Mouse (Mus musculus) MEL (cell line): ENCODE data around the gene Rmnd5b. TPM values are rescaled to one million over a fixed set of nuclear protein-coding genes. Genes with fewer than 3 reads are reported as not detected.

ENCODE experiments used
- DNase-seq: peaks from one replicate; pipeline ENCODE4 v3.0.0; 2011; ENCODE audit warnings: low read depth, low spot score
- H3K27ac ChIP-seq: 2 replicates; pipeline ENCODE4 v1.5.1; 2012; ENCODE audit warnings: low read depth, mild to moderate bottlenecking, control low read depth, low read length, moderate library complexity; ENCODE audit not compliant: control insufficient read depth
- H3K27me3 ChIP-seq, 2 experiments: fragments of 150-350 bp in 1 of 2; sonication (generic) in 1 of 2; 2 replicates each; pipeline ENCODE4 v1.6.1; 2012; ENCODE audit warnings: low read length in 2 of 2, mild to moderate bottlenecking in 2 of 2, improper control_type of control experiment in 1 of 2, moderate library complexity in 1 of 2; ENCODE audit not compliant: insufficient read depth in 2 of 2, control insufficient read depth in 1 of 2
- H3K36me3 ChIP-seq, 2 experiments: 2 replicates each; pipeline ENCODE4 v1.6.1; 2012 to 2014; ENCODE audit warnings: low read length in 2 of 2, improper control_type of control experiment in 1 of 2, inconsistent platforms in 1 of 2, mild to moderate bottlenecking in 1 of 2; ENCODE audit not compliant: insufficient read depth in 2 of 2, control insufficient read depth in 1 of 2
- H3K4me1 ChIP-seq, 2 experiments: fragments of 150-350 bp in 1 of 2; sonication (generic) in 1 of 2; 2 replicates each; pipeline ENCODE4 v1.6.1; 2012; ENCODE audit warnings: low read length in 2 of 2, improper control_type of control experiment in 1 of 2, mild to moderate bottlenecking in 1 of 2; ENCODE audit not compliant: insufficient read depth in 2 of 2, control insufficient read depth in 1 of 2
- H3K4me3 ChIP-seq, 2 experiments: fragments of 150-350 bp in 1 of 2; sonication (generic) in 1 of 2; 2 replicates each; pipeline ENCODE4 v1.5.1; 2012; ENCODE audit warnings: low read depth in 2 of 2, low read length in 2 of 2, mild to moderate bottlenecking in 2 of 2, moderate library complexity in 2 of 2, control low read depth in 1 of 2, improper control_type of control experiment in 1 of 2; ENCODE audit not compliant: control insufficient read depth in 1 of 2, insufficient read depth in 1 of 2
- H3K79me2 ChIP-seq: 2 replicates; pipeline ENCODE4 v1.6.1; 2012; ENCODE audit warnings: mild to moderate bottlenecking, low read length, moderate library complexity; ENCODE audit not compliant: control insufficient read depth, poor library complexity, insufficient read depth
- H3K9ac ChIP-seq: 2 replicates; pipeline ENCODE4 v1.6.1; 2012; ENCODE audit warnings: low read depth, mild to moderate bottlenecking, control low read depth, low read length, moderate library complexity; ENCODE audit not compliant: control insufficient read depth, poor library complexity, severe bottlenecking
- H3K9me3 ChIP-seq: fragments of 150-350 bp; sonication (generic); replicated peaks from 2 replicates; pipeline ENCODE4 v1.6.1; 2012; ENCODE audit warnings: mild to moderate bottlenecking, low read length, improper control_type of control experiment, moderate library complexity; ENCODE audit not compliant: insufficient read depth
- BHLHE40 ChIP-seq: IDR thresholded peaks from 2 replicates; pipeline ENCODE4 v1.6.1; 2012; ENCODE audit warnings: low read depth, mild to moderate bottlenecking, inconsistent platforms, low read length, improper control_type of control experiment, borderline replicate concordance
- CHD2 ChIP-seq: IDR thresholded peaks from 2 replicates; pipeline ENCODE4 v1.6.1; 2011; ENCODE audit warnings: low read length, improper control_type of control experiment
- CTCF ChIP-seq, 3 experiments: IDR thresholded peaks in 2 of 3; conservative IDR thresholded peaks in 1 of 3; 2 replicates each; pipeline ENCODE4 v1.5.1; 2011 to 2012; ENCODE audit warnings: low read length in 3 of 3, low read depth in 2 of 3, mild to moderate bottlenecking in 2 of 3, improper control_type of control experiment in 1 of 3, inconsistent platforms in 1 of 3, mixed read lengths in 1 of 3, moderate library complexity in 1 of 3; ENCODE audit not compliant: control insufficient read depth in 1 of 3, insufficient read depth in 1 of 3, poor library complexity in 1 of 3, severe bottlenecking in 1 of 3
- E2F4 ChIP-seq: IDR thresholded peaks from 2 replicates; pipeline ENCODE4 v1.6.1; 2011; ENCODE audit warnings: low read depth, low read length, improper control_type of control experiment, borderline replicate concordance
- EP300 ChIP-seq, 2 experiments: IDR thresholded peaks; 2 replicates each; pipeline ENCODE4 v1.6.1; 2011; ENCODE audit warnings: improper control_type of control experiment in 2 of 2, low read length in 2 of 2, low read depth in 1 of 2, mild to moderate bottlenecking in 1 of 2
- ETS1 ChIP-seq: IDR thresholded peaks from 2 replicates; pipeline ENCODE4 v1.6.1; 2012; ENCODE audit warnings: low read depth, mild to moderate bottlenecking, inconsistent platforms, low read length, improper control_type of control experiment, moderate library complexity
- GATA1 ChIP-seq: IDR thresholded peaks from 2 replicates; pipeline ENCODE4 v1.6.1; 2011; ENCODE audit warnings: low read depth, low read length, improper control_type of control experiment
- MAFK ChIP-seq: IDR thresholded peaks from 2 replicates; pipeline ENCODE4 v1.6.1; 2011; ENCODE audit warnings: low read depth, mild to moderate bottlenecking, low read length, improper control_type of control experiment, borderline replicate concordance
- MAX ChIP-seq: IDR thresholded peaks from 2 replicates; pipeline ENCODE4 v1.6.1; 2011; ENCODE audit warnings: low read length, improper control_type of control experiment
- MAZ ChIP-seq: IDR thresholded peaks from 2 replicates; pipeline ENCODE4 v1.6.1; 2012; ENCODE audit warnings: low read depth, mild to moderate bottlenecking, inconsistent platforms, low read length, improper control_type of control experiment
- MXI1 ChIP-seq: IDR thresholded peaks from 2 replicates; pipeline ENCODE4 v1.6.1; 2011; ENCODE audit warnings: mild to moderate bottlenecking, low read depth, low read length, improper control_type of control experiment
- MYB ChIP-seq: IDR thresholded peaks from 2 replicates; pipeline ENCODE4 v1.6.1; 2011; ENCODE audit warnings: mild to moderate bottlenecking, low read depth, low read length, improper control_type of control experiment
- MYC ChIP-seq: IDR thresholded peaks from 2 replicates; pipeline ENCODE4 v1.6.1; 2011; ENCODE audit warnings: low read depth, mild to moderate bottlenecking, low read length, improper control_type of control experiment, moderate library complexity
- NELFE ChIP-seq: IDR thresholded peaks from 2 replicates; pipeline ENCODE4 v1.6.1; 2011; ENCODE audit warnings: low read depth, low read length, improper control_type of control experiment
- POLR2A ChIP-seq, 2 experiments: IDR thresholded peaks; 2 replicates each; pipeline ENCODE4 v1.6.1; 2011 to 2012; ENCODE audit warnings: low read length in 2 of 2, mild to moderate bottlenecking in 2 of 2, control low read depth in 1 of 2, improper control_type of control experiment in 1 of 2, low read depth in 1 of 2, moderate library complexity in 1 of 2; ENCODE audit not compliant: control insufficient read depth in 1 of 2, insufficient read depth in 1 of 2, poor library complexity in 1 of 2
- POLR2AphosphoS2 ChIP-seq: IDR thresholded peaks from 2 replicates; pipeline ENCODE4 v1.6.1; 2011; ENCODE audit warnings: low read length, improper control_type of control experiment
- POLR2AphosphoS5 ChIP-seq: IDR thresholded peaks from 2 replicates; pipeline ENCODE4 v1.6.1; 2012; ENCODE audit warnings: low read depth, borderline replicate concordance, mild to moderate bottlenecking, inconsistent platforms, low read length, moderate library complexity, mixed read lengths
- SIN3A ChIP-seq: IDR thresholded peaks from 2 replicates; pipeline ENCODE4 v1.6.1; 2012; ENCODE audit warnings: low read length, improper control_type of control experiment, inconsistent platforms
- TAL1 ChIP-seq: IDR thresholded peaks from 2 replicates; pipeline ENCODE4 v1.6.1; 2012; ENCODE audit warnings: mild to moderate bottlenecking, inconsistent platforms, low read length, moderate library complexity, mixed read lengths
- TCF12 ChIP-seq: IDR thresholded peaks from 2 replicates; pipeline ENCODE4 v1.6.1; 2014; ENCODE audit warnings: low read depth, mild to moderate bottlenecking, inconsistent platforms, low read length, improper control_type of control experiment, moderate library complexity
- UBTF ChIP-seq: IDR thresholded peaks from 2 replicates; pipeline ENCODE4 v1.6.1; 2012; ENCODE audit warnings: low read depth, mild to moderate bottlenecking, inconsistent platforms, low read length, improper control_type of control experiment, moderate library complexity, borderline replicate concordance; ENCODE audit not compliant: insufficient read depth
- USF2 ChIP-seq, 2 experiments: IDR thresholded peaks; 2 replicates each; pipeline ENCODE4 v1.6.1; 2011 to 2012; ENCODE audit warnings: improper control_type of control experiment in 2 of 2, low read length in 2 of 2, borderline replicate concordance in 1 of 2, inconsistent platforms in 1 of 2, low read depth in 1 of 2, mild to moderate bottlenecking in 1 of 2; ENCODE audit not compliant: insufficient read depth in 1 of 2
- polyA plus RNA-seq, 2 experiments: library from polyadenylated mRNA; stranded (reverse) in 1 of 2; unstranded in 1 of 2; fragments of >175 nt in 1 of 2; fragments of >200 nt in 1 of 2; gene quantifications; 2 replicates each; pipeline versions ENCODE4 v1.2.1 to v1.2.4; 2012; ENCODE audit warnings: low replicate concordance in 2 of 2, low read depth in 1 of 2; ENCODE audit not compliant: insufficient read length in 2 of 2, insufficient read depth in 1 of 2, missing spikeins in 1 of 2
- total RNA-seq: library from RNA; depleted of rRNA; stranded (reverse); fragments of 300-350 nt; gene quantifications from 2 replicates; pipeline ENCODE4 v1.2.3, GENCODE M21; 2012

Rmnd5b gene
- total and polyA plus RNA-seq, 3 experiments = 52.5 to 63.0 TPM; not detected in 1

- TF ChIP-seq TAL1 (0 out of 2 replicates have a peak, but pooled peaks have one; percentile 4), CHD2 (no peak), BHLHE40 (no peak), TCF12 (0 out of 2 replicates have a peak, but pooled peaks have one; percentile 5), MYC (no peak)
- H3K36me3 ChIP-seq = peaks cover 11 to 44% of the 10 kb centered on the region in 2 experiments
- H3K4me1 ChIP-seq = peaks cover 7 to 44% of the 10 kb centered on the region in 2 experiments; a peak in 3 of 4 replicates
Measured at GRCm38 (mm10) chr11:51627907-51628306, 7.8 kb downstream of the Rmnd5b start.

GRCm38 (mm10) chr11:51627425-51627824 lies 8.3 kb downstream of the Rmnd5b start:
- Histone ChIP-seq H3K4me1 (peaks cover 7 to 42% of the 10 kb centered on the region in 2 experiments; a peak in 3 of 4 replicates), H3K36me3 (peaks cover 16 to 46% of the 10 kb centered on the region in 2 experiments), H3K27ac (no peak overlapping the region), H3K9me3 (no peaks in the 10 kb centered on the region), H3K9ac (no peak overlapping the region), H3K79me2 (peaks cover 17% of the 10 kb centered on the region), H3K4me3 (no peak overlapping the region), H3K27me3 (no peaks in the 10 kb centered on the region)
- no peak for DNase-seq
- TF ChIP-seq ETS1 (no peak), MYC (no peak)

More at GRCm38 (mm10) chr11:51627907-51628306, 7.8 kb downstream of the Rmnd5b start:
- no peak overlapping the region for H3K9ac ChIP-seq
- peaks cover 18% of the 10 kb centered on the region; the same call in 1 of the 2 replicates for H3K79me2 ChIP-seq
- no peak for DNase-seq
- no peak overlapping the region for H3K27ac ChIP-seq
- H3K4me3 ChIP-seq = no peak overlapping the region
- H3K9me3 ChIP-seq = no peaks in the 10 kb centered on the region
- no peaks in the 10 kb centered on the region for H3K27me3 ChIP-seq

GRCm38 (mm10) chr11:51625187-51625820 lies 10.4 kb downstream of the Rmnd5b start:
- DNase-seq = peak; percentile 97
- peak overlapping the region; percentile 66 for H3K27ac ChIP-seq
- TF ChIP-seq POLR2AphosphoS5 (0 out of 2 replicates have a peak, but pooled peaks have one; percentile 83), CTCF (IDR thresholded peaks at IDR 0.05 in 2 of 3, conservative IDR thresholded peaks at IDR 0.05 in 1 of 3; ENCODE audit: control insufficient read depth in 1 of 3, insufficient read depth in 1 of 3, low read depth in 2 of 3, low read length in 3 of 3, poor library complexity in 1 of 3, severe bottlenecking in 1 of 3) (no peak), E2F4 (no peak), EP300 (IDR thresholded peaks at IDR 0.05; ENCODE audit: low read depth in 1 of 2, low read length in 2 of 2) (peak; percentile 58 to 71), ETS1 (peak; percentile 78), NELFE (peak; percentile 9; the same call in 1 of the 2 replicates), TAL1 (no peak), UBTF (peak; percentile 99), BHLHE40 (peak; percentile 35; the same call in 1 of the 2 replicates), TCF12 (0 out of 2 replicates have a peak, but pooled peaks have one; percentile 35), MYC (peak; percentile 78; the same call in 1 of the 2 replicates), GATA1 (peak; percentile 83), SIN3A (peak; percentile 90), POLR2AphosphoS2 (peak; percentile 97), MAX (0 out of 2 replicates have a peak, but pooled peaks have one; percentile 29), USF2 (IDR thresholded peaks at IDR 0.05; ENCODE audit: borderline replicate concordance in 1 of 2, insufficient read depth in 1 of 2, low read depth in 1 of 2, low read length in 2 of 2) (no peak), MAZ (0 out of 2 replicates have a peak, but pooled peaks have one; percentile 59), POLR2A (IDR thresholded peaks at IDR 0.05; ENCODE audit: control insufficient read depth in 1 of 2, insufficient read depth in 1 of 2, low read depth in 1 of 2, low read length in 2 of 2, poor library complexity in 1 of 2) (peak in 1 of 2 experiments; percentile 54; a peak in 2 of 4 replicates), MYB (no peak; the same call in 1 of the 2 replicates), MAFK (peak; percentile 86), MXI1 (peak; percentile 72)

More at GRCm38 (mm10) chr11:51625187-51625820, 10.4 kb downstream of the Rmnd5b start:
- H3K27me3 ChIP-seq = no peaks in the 10 kb centered on the region
- H3K9ac ChIP-seq = peak overlapping the region; percentile 8
- peaks cover 17 to 51% of the 10 kb centered on the region in 2 experiments for H3K36me3 ChIP-seq
- peaks cover 25% of the 10 kb centered on the region for H3K79me2 ChIP-seq
- no peaks in the 10 kb centered on the region for H3K9me3 ChIP-seq
- peaks cover 10 to 43% of the 10 kb centered on the region in 2 experiments; a peak in 3 of 4 replicates for H3K4me1 ChIP-seq
- no peak overlapping the region for H3K4me3 ChIP-seq
